Mouse (Mus musculus) lung, embryonic 15.5 days (tissue): ENCODE results near the gene Wdtc1. TPM values are rescaled to one million over a fixed set of nuclear protein-coding genes. Genes with fewer than 3 reads are reported as not detected.
A peak's percentile ranks its signal among the peaks of the same experiment; 100 is the strongest.

Experiments used
- ATAC-seq: fragments of 200-750 bp; cut with Nextera tagmentation; 2 replicates; pipeline ENCODE4 v1.8.0; 2017; ENCODE audit warnings: moderate number of reproducible peaks, borderline replicate concordance; ENCODE audit not compliant: low FRiP score, low TSS enrichment; ENCODE audit errors: extremely low read depth
- H3K27ac ChIP-seq: fragments of 300-500 bp; sonication (generic); 2 replicates; pipeline ENCODE4 v1.5.1; 2015; ENCODE audit warnings: moderate library complexity, mild to moderate bottlenecking, inconsistent platforms
- H3K27me3 ChIP-seq: fragments of 300-500 bp; sonication (generic); 2 replicates; pipeline ENCODE4 v1.6.1; 2015; ENCODE audit warnings: inconsistent platforms
- H3K36me3 ChIP-seq: fragments of 300-500 bp; sonication (generic); 2 replicates; pipeline ENCODE4 v1.6.1; 2015; ENCODE audit warnings: inconsistent platforms
- H3K4me1 ChIP-seq: fragments of 300-500 bp; sonication (generic); 2 replicates; pipeline ENCODE4 v1.6.1; 2015; ENCODE audit warnings: inconsistent platforms
- H3K4me2 ChIP-seq: fragments of 300-500 bp; sonication (generic); 2 replicates; pipeline ENCODE4 v1.6.1; 2015; ENCODE audit warnings: inconsistent platforms, mild to moderate bottlenecking, moderate library complexity
- H3K4me3 ChIP-seq: fragments of 300-500 bp; sonication (generic); 2 replicates; pipeline ENCODE4 v1.5.1; 2015; ENCODE audit warnings: mild to moderate bottlenecking, inconsistent platforms
- H3K9ac ChIP-seq: fragments of 300-500 bp; sonication (generic); 2 replicates; pipeline ENCODE4 v1.6.1; 2015; ENCODE audit warnings: inconsistent platforms
- H3K9me3 ChIP-seq: fragments of 300-500 bp; sonication (generic); 2 replicates; pipeline ENCODE4 v1.6.1; 2016; ENCODE audit warnings: inconsistent platforms
- WGBS: fragments of 180-500 bp; shearing (Covaris S2); methylation state at CpG from one replicate; pipeline ENCODE4 v1.1.7; 2015; 5-methylcytosine and 5-hydroxymethylcytosine counted together
- polyA plus RNA-seq: library from polyadenylated mRNA; unstranded; fragments of >200 nt; fragmentation: Nextera tagmentation; extraction: Ambion mirVana; gene quantifications from 2 replicates; pipeline ENCODE4 v1.2.1, GENCODE M21; 2015

Wdtc1 gene
- polyA plus RNA-seq, 1 experiment from 2014 or later, result 11.2 TPM

DNA sequence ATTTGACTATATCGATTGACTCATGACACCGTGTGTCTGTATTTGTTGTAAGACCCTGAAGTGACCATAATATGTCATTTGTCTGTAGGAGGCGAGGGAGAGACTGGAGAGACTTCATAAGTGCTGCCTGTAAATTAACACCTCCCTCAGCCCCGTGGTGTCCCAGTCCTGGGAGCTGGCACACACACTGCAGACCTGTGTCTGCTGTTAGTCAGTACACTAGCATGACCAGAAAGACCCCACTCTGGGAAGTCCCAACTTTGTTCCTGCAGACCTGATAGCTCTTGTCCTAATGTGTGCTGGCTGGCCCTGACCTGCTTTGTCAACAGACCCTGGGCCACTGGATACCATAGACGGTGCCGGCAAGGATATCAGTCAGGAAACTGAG, 19.0 kb upstream of the Wdtc1 start:
- 43% methylated on average over 6 of the region's 6 CpGs for WGBS
- 0 out of 2 replicates have a peak overlapping the region, but pooled peaks have one; percentile 27 for H3K9ac ChIP-seq
- H3K4me2 ChIP-seq, result peak overlapping the region; percentile 67
- no peak overlapping the region for H3K27ac ChIP-seq
- no peaks in the 10 kb centered on the region for H3K9me3 ChIP-seq
- H3K4me1 ChIP-seq, result peaks cover 44% of the 10 kb centered on the region
- H3K27me3 ChIP-seq, result no peaks in the 10 kb centered on the region
- peak overlapping the region; percentile 90 for H3K4me3 ChIP-seq
- ATAC-seq, result no peak
- H3K36me3 ChIP-seq, result no peaks in the 10 kb centered on the region

- Histone ChIP-seq H3K4me2 (peak overlapping the region; percentile 67), H3K4me1 (peaks cover 42% of the 10 kb centered on the region), H3K36me3 (no peaks in the 10 kb centered on the region), H3K27me3 (no peaks in the 10 kb centered on the region), H3K9ac (peak overlapping the region; percentile 27; the same call in 1 of the 2 replicates), H3K4me3 (peak overlapping the region; percentile 90), H3K9me3 (no peaks in the 10 kb centered on the region), H3K27ac (no peak overlapping the region)
- no peak for ATAC-seq
- 47% methylated on average over 7 of the region's 7 CpGs for WGBS
Measured at GRCm38 (mm10) chr4:133371621-133372277, 18.5 kb upstream of the Wdtc1 start.

GRCm38 (mm10) chr4:133370298-133371274, 17.3 kb upstream of the Wdtc1 start:
- H3K27ac ChIP-seq, result peak overlapping the region; percentile 87; the same call in 1 of the 2 replicates
- H3K9ac ChIP-seq, result peak overlapping the region; percentile 90
- no peaks in the 10 kb centered on the region for H3K9me3 ChIP-seq
- WGBS, result 62% methylated on average over 22 of the region's 22 CpGs
- no peaks in the 10 kb centered on the region for H3K36me3 ChIP-seq
- H3K4me1 ChIP-seq, result peaks cover 36% of the 10 kb centered on the region
- peak overlapping the region; percentile 90 for H3K4me3 ChIP-seq
- H3K4me2 ChIP-seq, result peak overlapping the region; percentile 67
- no peak for ATAC-seq
- no peaks in the 10 kb centered on the region for H3K27me3 ChIP-seq

DNA sequence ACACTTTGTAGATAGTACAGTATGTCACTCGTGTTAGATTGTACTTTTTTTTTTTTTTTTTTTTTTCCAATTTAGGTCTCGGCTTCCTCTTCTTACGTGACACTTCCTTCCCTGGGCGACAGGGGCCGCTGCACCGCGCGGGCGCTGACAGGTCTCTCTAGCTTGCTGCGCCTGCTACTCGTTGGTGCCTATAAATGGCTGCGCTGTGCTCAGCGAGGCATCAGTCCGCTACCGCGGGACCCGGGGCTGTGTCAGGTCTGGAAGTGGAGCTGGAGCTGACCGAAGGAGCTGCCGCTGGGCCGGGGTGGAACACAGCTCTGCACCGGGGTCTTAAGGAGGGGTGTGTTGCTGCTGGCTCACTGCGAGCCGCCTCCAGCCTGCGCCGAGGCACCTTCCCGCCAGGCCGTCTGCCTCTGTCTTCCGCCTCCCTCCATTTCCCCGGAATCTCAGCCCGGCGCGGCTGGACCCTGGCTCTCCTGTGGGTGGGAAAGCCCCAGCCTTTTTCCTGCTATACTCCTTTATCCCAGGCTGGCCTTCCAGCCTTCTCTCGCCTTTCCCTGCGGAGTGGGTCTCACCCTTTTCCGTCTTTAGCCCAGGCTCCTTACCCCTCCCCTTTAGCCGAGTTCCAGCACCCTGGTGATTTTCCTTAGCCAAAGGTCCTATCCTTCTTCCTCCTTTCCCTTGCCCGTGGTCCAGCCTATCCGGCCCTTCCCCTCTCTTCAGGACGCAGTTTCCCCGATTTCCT, 16.4 kb upstream of the Wdtc1 start, which contains the start of gene Slc9a1:
TSS of gene Slc9a1 (plus strand) at position 154 of the 745 bp plus-strand sequence.
- under 1% methylated on average over 40 of the region's 40 CpGs for WGBS
- H3K27me3 ChIP-seq, result no peaks in the 10 kb centered on the region
- H3K9me3 ChIP-seq, result no peaks in the 10 kb centered on the region
- H3K36me3 ChIP-seq, result no peaks in the 10 kb centered on the region
- H3K4me3 ChIP-seq, result peak within 1 kb of the TSS; percentile 90
- H3K4me2 ChIP-seq, result peak within 1 kb of the TSS; percentile 67
- peak within 1 kb of the TSS; percentile 87 for H3K27ac ChIP-seq
- peak; percentile 94 for ATAC-seq
- H3K4me1 ChIP-seq, result peaks cover 35% of the 10 kb centered on the region
- H3K9ac ChIP-seq, result peak within 1 kb of the TSS; percentile 90

- no peak overlapping the region for H3K4me3 ChIP-seq
- H3K4me1 ChIP-seq, result no peaks in the 10 kb centered on the region
- no peaks in the 10 kb centered on the region for H3K36me3 ChIP-seq
- H3K4me2 ChIP-seq, result no peak overlapping the region
- H3K27me3 ChIP-seq, result no peaks in the 10 kb centered on the region
- H3K27ac ChIP-seq, result no peak overlapping the region
- ATAC-seq, result no peak
- no peak overlapping the region for H3K9ac ChIP-seq
- H3K9me3 ChIP-seq, result no peaks in the 10 kb centered on the region
- 91% methylated on average over 6 of the region's 6 CpGs for WGBS
Measured at GRCm38 (mm10) chr4:133354641-133355040, 1.4 kb upstream of the Wdtc1 start.

- no peak for ATAC-seq
- H3K9me3 ChIP-seq, result no peaks in the 10 kb centered on the region
- no peak overlapping the region for H3K4me2 ChIP-seq
- H3K4me1 ChIP-seq, result no peaks in the 10 kb centered on the region
- H3K36me3 ChIP-seq, result no peaks in the 10 kb centered on the region
- no peak overlapping the region for H3K4me3 ChIP-seq
- H3K27me3 ChIP-seq, result no peaks in the 10 kb centered on the region
- WGBS, result 66% methylated on average over 10 of the region's 10 CpGs
- no peak overlapping the region for H3K9ac ChIP-seq
- no peak overlapping the region for H3K27ac ChIP-seq
Measured at GRCm38 (mm10) chr4:133352797-133353196, 484 bp downstream of the Wdtc1 start.

GRCm38 (mm10) chr4:133348051-133348775, 5.1 kb downstream of the Wdtc1 start:
- H3K4me2 ChIP-seq, result no peak overlapping the region
- 80% methylated on average over 5 of the region's 5 CpGs for WGBS
- H3K4me3 ChIP-seq, result no peak overlapping the region
- no peaks in the 10 kb centered on the region for H3K36me3 ChIP-seq
- no peak overlapping the region for H3K27ac ChIP-seq
- H3K27me3 ChIP-seq, result no peaks in the 10 kb centered on the region
- ATAC-seq, result no peak
- no peaks in the 10 kb centered on the region for H3K4me1 ChIP-seq
- no peak overlapping the region for H3K9ac ChIP-seq
- H3K9me3 ChIP-seq, result no peaks in the 10 kb centered on the region

- H3K36me3 ChIP-seq, result no peaks in the 10 kb centered on the region
- 53% methylated on average over 4 of the region's 4 CpGs for WGBS
- H3K4me3 ChIP-seq, result no peak overlapping the region
- no peak overlapping the region for H3K27ac ChIP-seq
- H3K4me1 ChIP-seq, result no peaks in the 10 kb centered on the region
- no peak for ATAC-seq
- no peak overlapping the region for H3K9ac ChIP-seq
- 0 out of 2 replicates have a peak, but pooled peaks cover 3% of the 10 kb centered on the region for H3K27me3 ChIP-seq
- H3K9me3 ChIP-seq, result no peaks in the 10 kb centered on the region
- H3K4me2 ChIP-seq, result no peak overlapping the region
Measured at GRCm38 (mm10) chr4:133347624-133348023, 5.7 kb downstream of the Wdtc1 start.

DNA sequence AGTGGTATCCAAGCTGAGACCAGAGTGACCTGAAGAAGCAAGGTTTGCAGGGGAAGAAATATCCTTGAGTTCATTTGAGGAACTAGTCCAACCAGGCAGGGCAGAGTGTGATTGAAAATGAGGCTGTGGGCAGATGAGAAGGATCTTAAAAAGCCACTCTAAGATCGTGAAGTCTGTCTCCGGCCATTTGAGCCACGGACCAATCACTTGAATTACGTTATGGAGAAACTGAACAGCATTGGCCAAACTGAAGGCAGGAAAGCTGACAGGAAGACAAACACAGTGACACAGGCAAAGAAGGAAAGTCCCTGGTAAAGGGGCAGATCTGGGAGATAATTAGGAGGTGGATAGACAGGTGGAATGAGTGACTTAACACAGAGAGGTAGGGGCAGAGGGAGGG, 6.7 kb downstream of the Wdtc1 start:
- 0 out of 2 replicates have a peak, but pooled peaks cover 3% of the 10 kb centered on the region for H3K27me3 ChIP-seq
- H3K9ac ChIP-seq, result no peak overlapping the region
- H3K9me3 ChIP-seq, result no peaks in the 10 kb centered on the region
- no peak overlapping the region for H3K27ac ChIP-seq
- H3K4me2 ChIP-seq, result no peak overlapping the region
- 45% methylated on average over 4 of the region's 4 CpGs for WGBS
- no peak overlapping the region for H3K4me3 ChIP-seq
- ATAC-seq, result no peak
- H3K36me3 ChIP-seq, result no peaks in the 10 kb centered on the region
- no peaks in the 10 kb centered on the region for H3K4me1 ChIP-seq

DNA sequence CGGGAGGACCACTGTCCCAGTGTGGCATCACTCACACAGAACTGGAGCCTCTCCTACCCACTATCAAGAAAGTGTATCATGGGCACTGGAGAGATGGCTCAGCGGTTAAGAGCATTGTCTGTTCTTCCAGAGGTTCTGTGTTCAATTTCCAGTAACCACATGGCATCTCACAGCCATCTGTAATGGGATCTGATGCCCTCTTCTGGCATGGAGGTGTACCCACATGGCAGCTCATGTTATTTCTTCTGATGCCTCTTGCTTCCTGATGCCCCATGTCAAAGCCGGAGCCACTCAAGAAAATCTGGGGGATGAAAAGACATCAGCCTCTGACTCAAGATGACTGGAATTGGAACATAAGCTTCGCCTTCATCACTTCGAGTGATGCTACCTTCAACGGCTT, 7.6 kb downstream of the Wdtc1 start:
- H3K27ac ChIP-seq, result no peak overlapping the region
- H3K4me3 ChIP-seq, result no peak overlapping the region
- H3K36me3 ChIP-seq, result no peaks in the 10 kb centered on the region
- no peaks in the 10 kb centered on the region for H3K9me3 ChIP-seq
- no peak overlapping the region for H3K9ac ChIP-seq
- no peaks in the 10 kb centered on the region for H3K4me1 ChIP-seq
- ATAC-seq, result no peak
- 0 out of 2 replicates have a peak, but pooled peaks cover 3% of the 10 kb centered on the region for H3K27me3 ChIP-seq
- WGBS, result 79% methylated on average over 6 of the region's 6 CpGs
- H3K4me2 ChIP-seq, result no peak overlapping the region

- no peak overlapping the region for H3K9ac ChIP-seq
- WGBS, result 4% methylated on average over 4 of the region's 4 CpGs
- ATAC-seq, result no peak
Measured at GRCm38 (mm10) chr4:133344112-133344511, 9.2 kb downstream of the Wdtc1 start.

More at GRCm38 (mm10) chr4:133344112-133344511, 9.2 kb downstream of the Wdtc1 start:
- no peaks in the 10 kb centered on the region for H3K9me3 ChIP-seq
- H3K4me2 ChIP-seq, result no peak overlapping the region
- H3K4me1 ChIP-seq, result no peaks in the 10 kb centered on the region
- H3K27me3 ChIP-seq, result 0 out of 2 replicates have a peak, but pooled peaks cover 3% of the 10 kb centered on the region
- H3K27ac ChIP-seq, result no peak overlapping the region
- H3K4me3 ChIP-seq, result no peak overlapping the region
- H3K36me3 ChIP-seq, result no peaks in the 10 kb centered on the region
